Mouse (Mus musculus) cerebellum, adult (tissue): ENCODE results near the gene Lcmt2.
"Not testable (repeated sequence)": the region's sequence is repeated elsewhere in the genome, so short reads cannot be mapped to it uniquely, and the experiment has no call there.

ENCODE experiments used
- ATAC-seq: cut with Nextera tagmentation; 2 replicates; pipeline ENCODE4 v1.9.2; 2017; ENCODE audit warnings: mild to moderate bottlenecking, moderate library complexity, mixed read lengths; ENCODE audit not compliant: insufficient number of reproducible peaks, low FRiP score, low TSS enrichment

Gene Lcmt2

DNA sequence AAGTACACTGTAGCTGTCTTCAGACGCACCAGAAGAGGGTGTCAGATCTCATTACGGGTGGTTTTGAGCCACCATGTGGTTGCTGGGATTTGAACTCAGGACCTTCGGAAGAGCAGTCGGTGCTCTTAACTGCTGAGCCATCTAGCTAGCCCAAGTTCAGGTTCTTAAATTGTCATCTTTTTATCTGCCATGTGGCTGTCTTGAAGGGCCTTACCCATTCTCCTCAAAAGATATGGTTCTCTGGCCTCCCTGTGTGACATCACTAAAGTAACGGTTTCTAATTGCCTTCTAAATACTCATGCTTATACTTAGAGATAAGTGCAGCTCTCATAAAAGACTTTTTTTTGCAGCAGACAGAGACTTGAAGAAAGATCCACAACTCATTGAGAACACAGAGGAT lies 14.2 kb downstream of the Lcmt2 start:
- not testable (repeated sequence) for ATAC-seq

GRCm38 (mm10) chr2:121119260-121119659 lies 21.2 kb downstream of the Lcmt2 start:
- no peak for ATAC-seq

DNA sequence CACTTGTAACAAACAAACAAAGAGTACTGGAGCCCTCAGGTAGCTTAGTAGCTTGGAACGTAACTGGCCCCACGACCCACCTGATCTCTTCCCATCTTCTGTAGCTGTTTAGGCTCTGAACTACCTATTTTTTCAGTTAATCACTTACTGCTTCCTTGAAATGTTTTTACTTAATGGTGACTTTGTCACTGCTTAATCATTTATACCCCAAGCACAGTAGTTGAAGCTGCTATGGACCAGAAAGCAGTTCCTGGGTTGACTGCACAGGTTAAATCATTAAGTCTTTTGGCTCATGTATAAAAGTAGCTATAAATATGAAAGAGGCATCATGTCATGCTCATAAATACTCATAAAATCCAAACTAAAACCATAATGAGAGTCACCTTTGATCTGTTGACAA lies 25.0 kb downstream of the Lcmt2 start:
- ATAC-seq, result no peak

DNA sequence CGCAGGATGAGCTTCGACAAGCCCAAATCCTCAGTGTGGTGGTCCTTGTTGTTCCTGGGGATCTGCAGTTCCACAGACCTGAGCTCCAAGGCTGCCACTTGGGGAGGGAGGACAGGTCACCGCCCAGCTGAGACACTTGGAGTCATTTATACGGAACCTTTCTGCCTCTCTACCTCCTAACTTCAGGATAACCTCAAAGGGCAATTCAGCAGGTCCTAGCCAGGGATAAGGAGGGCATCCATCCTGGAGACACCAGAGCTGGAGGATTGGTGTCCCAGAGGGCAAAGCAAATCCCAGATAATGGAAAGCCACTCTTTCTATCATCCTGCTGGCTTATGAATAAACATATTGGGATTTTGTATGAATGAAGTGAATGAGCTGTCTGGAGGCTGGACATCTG lies 30.8 kb downstream of the Lcmt2 start, which contains the start of gene Tgm7:
Gene Tgm7, minus strand, starts transcription at position 101 of the 400 bp plus-strand sequence.
- no peak for ATAC-seq

DNA sequence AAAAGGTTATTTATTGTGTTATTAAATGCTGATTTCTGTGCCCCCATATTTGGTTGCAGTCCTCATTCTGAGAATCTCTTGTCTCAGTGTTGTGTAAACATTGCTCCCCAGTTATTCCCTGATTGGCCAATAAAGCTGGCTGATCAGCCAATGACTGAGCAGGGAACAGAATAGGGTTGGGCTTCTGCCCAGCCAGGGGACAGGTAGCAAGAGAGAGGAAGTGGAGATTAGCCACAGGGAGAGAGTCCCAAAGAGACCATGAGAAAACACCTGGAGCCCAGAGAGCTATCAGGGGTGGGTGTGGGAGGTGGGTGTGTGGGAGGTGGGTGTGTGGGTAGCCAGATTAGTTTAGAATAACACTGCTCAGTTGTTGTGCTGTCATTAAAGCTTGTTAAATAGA lies 34.5 kb downstream of the Lcmt2 start:
- ATAC-seq, result no peak

DNA sequence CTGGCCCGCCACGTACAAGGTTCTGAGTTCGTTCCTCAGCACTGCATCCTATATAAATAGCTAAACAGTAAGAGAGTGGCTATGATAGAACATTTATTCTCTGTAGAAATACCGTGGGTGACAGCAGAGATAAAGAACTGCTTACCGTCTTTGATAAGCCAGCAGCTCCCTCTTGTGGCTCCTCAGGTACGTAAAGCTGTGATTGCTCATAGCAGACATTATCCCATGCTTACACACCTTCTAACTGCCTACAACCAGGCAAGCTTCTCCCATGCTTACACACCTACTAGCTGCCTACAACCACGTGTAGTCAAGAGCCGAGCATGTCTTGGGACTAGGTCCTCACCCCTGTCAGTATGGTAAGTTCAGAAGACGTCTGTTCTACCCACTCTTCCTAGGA lies 38.4 kb downstream of the Lcmt2 start:
- ATAC-seq, result peak; percentile 79

- ATAC-seq, result no peak
Measured at GRCm38 (mm10) chr2:121089751-121090150, 50.7 kb downstream of the Lcmt2 start.

GRCm38 (mm10) chr2:121088507-121088906 lies 51.9 kb downstream of the Lcmt2 start:
- no peak for ATAC-seq

DNA sequence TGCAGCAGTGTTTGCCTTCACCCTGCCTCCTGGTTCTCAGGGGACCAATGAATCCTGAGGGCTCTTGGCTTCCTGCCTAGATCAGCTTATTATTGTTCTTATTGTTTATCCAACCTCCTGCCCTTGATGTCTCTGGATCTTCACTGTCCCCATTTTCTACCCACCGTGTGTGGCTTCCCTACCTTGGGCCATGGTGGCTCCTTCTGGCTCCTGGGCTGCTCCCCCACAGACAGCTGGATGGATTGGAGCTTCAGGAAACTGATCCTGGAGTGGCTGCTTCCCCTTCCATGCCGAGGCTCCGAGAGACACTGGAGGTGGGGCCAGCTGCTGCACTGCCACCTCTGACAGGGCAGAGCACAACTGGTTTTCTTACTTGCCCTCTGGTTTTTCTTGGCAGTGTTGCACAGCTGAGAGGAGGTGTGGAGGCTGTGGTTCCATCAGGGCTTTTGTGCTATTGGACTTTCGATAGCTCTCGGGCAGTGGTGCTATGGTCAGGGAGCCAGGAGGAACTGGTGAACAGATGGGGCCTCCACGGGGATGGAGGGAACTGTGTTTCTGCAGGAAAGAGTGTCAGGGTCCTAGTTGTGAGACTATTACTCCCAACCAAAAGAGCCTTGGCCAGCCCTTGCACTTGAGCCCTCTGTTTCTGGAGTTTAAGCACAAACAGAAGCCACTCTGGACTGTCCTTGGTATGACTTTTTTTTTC lies 54.8 kb downstream of the Lcmt2 start, which contains the start of gene Tgm5:
Gene Tgm5, minus strand, starts transcription at position 362 of the 706 bp plus-strand sequence.
- ATAC-seq, result peak; percentile 80

DNA sequence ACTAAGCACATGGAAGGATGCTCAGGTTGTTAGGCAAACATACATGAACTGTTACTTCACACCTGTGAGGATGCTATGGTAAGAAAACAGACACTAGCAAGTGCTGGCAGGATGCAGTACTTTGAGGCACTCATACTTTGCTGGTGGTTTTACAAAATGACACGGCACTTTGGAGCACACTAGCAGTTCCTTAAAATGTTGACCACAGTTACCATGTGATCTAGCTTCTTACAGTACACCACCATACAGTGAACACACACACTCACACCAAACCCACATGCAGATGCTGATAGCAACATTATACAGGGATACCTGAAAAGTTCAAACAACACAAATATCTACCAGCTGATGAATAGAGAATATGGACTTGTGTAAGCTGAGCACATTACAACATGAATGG lies 57.8 kb downstream of the Lcmt2 start:
- ATAC-seq, result no peak
